Mouse (Mus musculus) C2C12 (cell line): Measurements from ENCODE around the gene Zfp948.
"Not testable (repeated sequence)": the region's sequence is repeated elsewhere in the genome, so short reads cannot be mapped to it uniquely, and the experiment has no call there.

Experiments used
- MYOD1 ChIP-seq: IDR thresholded peaks from one replicate; pipeline ENCODE4 v1.6.1; 2011; ENCODE audit warnings: low read depth; ENCODE audit not compliant: control insufficient read depth, insufficient read length
- USF1 ChIP-seq: IDR thresholded peaks from one replicate; pipeline ENCODE4 v1.6.1; 2011; ENCODE audit warnings: low read depth, mild to moderate bottlenecking, control low read depth, moderate library complexity

DNA sequence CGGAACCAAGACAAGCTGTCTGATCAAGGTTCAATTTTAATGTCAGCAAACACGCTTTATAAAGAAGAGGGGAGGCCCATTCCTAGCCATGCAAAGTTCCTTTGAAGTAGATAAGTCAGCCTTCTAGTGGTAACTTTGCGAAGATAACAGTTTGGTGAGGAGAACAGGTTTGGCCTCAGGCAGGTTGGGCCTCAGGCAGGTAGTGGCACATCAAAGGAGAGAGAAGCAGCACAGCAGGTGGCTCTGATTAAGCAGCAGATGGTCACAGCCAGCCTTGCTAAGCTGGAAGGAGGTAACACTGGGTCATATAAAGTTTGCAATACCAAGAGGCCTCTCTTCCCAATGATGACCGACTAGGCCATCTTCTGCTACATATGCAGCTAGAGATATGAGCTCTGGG, 69.0 kb downstream of the Zfp948 start:
- TF ChIP-seq USF1, MYOD1: not testable (repeated sequence)
